Mouse (Mus musculus): Measurements from ENCODE around the gene Abca7. TPM values are rescaled to one million over a fixed set of nuclear protein-coding genes. Genes with fewer than 3 reads are reported as not detected.

The Abca7 gene
- polyA plus RNA-seq (2014; fragmentation: Nextera tagmentation; extraction: Ambion mirVana), result 3.7 and 4.1 TPM in 2 replicates

GRCm38 (mm10) chr10:79996272-79997033 lies at the start of gene Abca7:
Abca7 (plus strand) TSS chr10:79996494.
- Histone ChIP-seq H3K9ac (replicated peaks; ENCODE audit: low read length) (peak within 1 kb of the TSS; percentile 47), H3K9me3 (ENCODE audit: control insufficient read depth, low read length) (peaks cover 3% of the 10 kb centered on the region; the same call in 1 of the 2 replicates), H3K27me3 (ENCODE audit: control insufficient read depth, insufficient read depth, low read length) (peaks cover 13% of the 10 kb centered on the region; the same call in 1 of the 2 replicates), H3K4me3 (replicated peaks; ENCODE audit: low read depth, low read length) (peak within 1 kb of the TSS; percentile 39), H3K36me3 (ENCODE audit: control insufficient read depth, insufficient read depth, low read length) (no peaks in the 10 kb centered on the region), H3K27ac (replicated peaks; ENCODE audit: low read depth, low read length) (peak within 1 kb of the TSS; percentile 61), H3K4me1 (ENCODE audit: control insufficient read depth, insufficient read depth, low read length) (peaks cover 12% of the 10 kb centered on the region), H3K4me2 (ENCODE audit: low read length) (peak within 1 kb of the TSS; percentile 71)
- DNase-seq (peak; percentile 99), ATAC-seq (ENCODE audit: low FRiP score, low TSS enrichment) (peak; percentile 89)
- under 1% methylated on average over 34 of the region's 34 CpGs for WGBS

- Histone ChIP-seq H3K36me3 (ENCODE audit: control insufficient read depth, insufficient read depth, low read length) (peaks cover 33% of the 10 kb centered on the region), H3K9ac (replicated peaks; ENCODE audit: low read length) (0 out of 2 replicates have a peak overlapping the region, but pooled peaks have one; percentile 12), H3K4me1 (ENCODE audit: control insufficient read depth, insufficient read depth, low read length) (0 out of 2 replicates have a peak, but pooled peaks cover 6% of the 10 kb centered on the region), H3K4me2 (ENCODE audit: low read length) (no peak overlapping the region), H3K27ac (replicated peaks; ENCODE audit: low read depth, low read length) (no peak overlapping the region), H3K4me3 (replicated peaks; ENCODE audit: low read depth, low read length) (no peak overlapping the region), H3K9me3 (ENCODE audit: control insufficient read depth, low read length) (no peaks in the 10 kb centered on the region), H3K27me3 (ENCODE audit: control insufficient read depth, insufficient read depth, low read length) (no peaks in the 10 kb centered on the region)
- ATAC-seq (ENCODE audit: low FRiP score, low TSS enrichment) (no peak), DNase-seq (no peak)
- 25% methylated on average over 7 of the region's 7 CpGs for WGBS
Observed at GRCm38 (mm10) chr10:79946752-79947322, 49.5 kb upstream of the Abca7 start.

GRCm38 (mm10) chr10:79947502-79947901 lies 48.8 kb upstream of the Abca7 start:
- Histone ChIP-seq H3K36me3 (ENCODE audit: control insufficient read depth, insufficient read depth, low read length) (peaks cover 36% of the 10 kb centered on the region), H3K27ac (replicated peaks; ENCODE audit: low read depth, low read length) (no peak overlapping the region), H3K4me1 (ENCODE audit: control insufficient read depth, insufficient read depth, low read length) (0 out of 2 replicates have a peak, but pooled peaks cover 6% of the 10 kb centered on the region), H3K9ac (replicated peaks; ENCODE audit: low read length) (no peak overlapping the region), H3K9me3 (ENCODE audit: control insufficient read depth, low read length) (no peaks in the 10 kb centered on the region), H3K4me3 (replicated peaks; ENCODE audit: low read depth, low read length) (no peak overlapping the region), H3K27me3 (ENCODE audit: control insufficient read depth, insufficient read depth, low read length) (no peaks in the 10 kb centered on the region), H3K4me2 (ENCODE audit: low read length) (no peak overlapping the region)
- no peak for DNase-seq
- no peak for ATAC-seq (ENCODE audit: low FRiP score, low TSS enrichment)
- WGBS, result 88% methylated on average over 6 of the region's 6 CpGs

DNA sequence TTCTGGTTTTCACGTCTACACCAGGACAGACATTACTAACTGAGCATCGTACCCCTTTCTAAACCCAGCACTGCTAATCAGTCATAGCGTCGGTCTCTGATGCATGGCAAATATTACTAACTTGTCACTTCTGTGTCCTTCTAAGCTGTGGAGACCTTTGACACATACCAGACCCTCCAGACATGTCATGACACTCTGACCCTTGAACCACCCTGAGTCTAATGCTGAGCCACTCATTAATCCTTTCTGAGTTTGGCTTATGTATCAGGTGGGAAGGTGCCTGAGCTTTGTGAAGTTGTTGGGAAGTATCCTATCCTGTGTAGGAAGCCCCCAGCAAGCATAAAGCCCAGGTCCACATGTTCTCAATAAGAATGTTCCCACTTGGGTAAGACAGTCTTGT lies 46.4 kb upstream of the Abca7 start:
- no peak overlapping the region for H3K27ac ChIP-seq (replicated peaks; ENCODE audit: low read depth, low read length)
- no peak overlapping the region for H3K4me2 ChIP-seq (ENCODE audit: low read length)
- no peaks in the 10 kb centered on the region for H3K27me3 ChIP-seq (ENCODE audit: control insufficient read depth, insufficient read depth, low read length)
- 0 out of 2 replicates have a peak, but pooled peaks cover 6% of the 10 kb centered on the region for H3K4me1 ChIP-seq (ENCODE audit: control insufficient read depth, insufficient read depth, low read length)
- H3K9ac ChIP-seq (replicated peaks; ENCODE audit: low read length), result no peak overlapping the region
- ATAC-seq (ENCODE audit: low FRiP score, low TSS enrichment) (no peak), DNase-seq (no peak)
- peaks cover 46% of the 10 kb centered on the region for H3K36me3 ChIP-seq (ENCODE audit: control insufficient read depth, insufficient read depth, low read length)
- 94% methylated on average over 4 of the region's 4 CpGs for WGBS
- H3K4me3 ChIP-seq (replicated peaks; ENCODE audit: low read depth, low read length), result no peak overlapping the region
- H3K9me3 ChIP-seq (ENCODE audit: control insufficient read depth, low read length), result no peaks in the 10 kb centered on the region

DNA sequence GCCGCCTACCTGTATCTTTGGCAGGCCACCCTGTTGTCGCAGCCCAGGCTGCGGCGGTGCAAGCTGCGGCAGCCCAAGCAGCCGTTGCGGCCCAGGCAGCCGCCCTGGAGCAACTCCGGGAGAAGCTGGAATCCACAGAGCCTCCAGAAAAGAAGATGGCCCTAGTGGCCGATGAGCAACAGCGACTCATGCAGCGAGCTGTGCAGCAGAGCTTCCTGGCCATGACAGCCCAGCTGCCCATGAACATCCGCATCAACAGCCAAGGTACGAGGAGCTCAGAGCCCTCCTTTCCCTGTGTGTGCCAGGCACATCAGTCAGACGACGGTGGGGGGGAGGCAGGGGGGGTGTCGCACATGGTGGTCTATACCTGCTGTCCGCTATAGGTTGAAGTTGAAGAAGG lies 45.6 kb upstream of the Abca7 start:
- H3K9me3 ChIP-seq (ENCODE audit: control insufficient read depth, low read length), result no peaks in the 10 kb centered on the region
- WGBS, result 84% methylated on average over 18 of the region's 18 CpGs
- no peak overlapping the region for H3K9ac ChIP-seq (replicated peaks; ENCODE audit: low read length)
- H3K4me3 ChIP-seq (replicated peaks; ENCODE audit: low read depth, low read length), result no peak overlapping the region
- ATAC-seq (ENCODE audit: low FRiP score, low TSS enrichment) (no peak), DNase-seq (no peak)
- H3K27me3 ChIP-seq (ENCODE audit: control insufficient read depth, insufficient read depth, low read length), result no peaks in the 10 kb centered on the region
- no peak overlapping the region for H3K27ac ChIP-seq (replicated peaks; ENCODE audit: low read depth, low read length)
- H3K4me1 ChIP-seq (ENCODE audit: control insufficient read depth, insufficient read depth, low read length), result 0 out of 2 replicates have a peak, but pooled peaks cover 4% of the 10 kb centered on the region
- no peak overlapping the region for H3K4me2 ChIP-seq (ENCODE audit: low read length)
- H3K36me3 ChIP-seq (ENCODE audit: control insufficient read depth, insufficient read depth, low read length), result peaks cover 46% of the 10 kb centered on the region

DNA sequence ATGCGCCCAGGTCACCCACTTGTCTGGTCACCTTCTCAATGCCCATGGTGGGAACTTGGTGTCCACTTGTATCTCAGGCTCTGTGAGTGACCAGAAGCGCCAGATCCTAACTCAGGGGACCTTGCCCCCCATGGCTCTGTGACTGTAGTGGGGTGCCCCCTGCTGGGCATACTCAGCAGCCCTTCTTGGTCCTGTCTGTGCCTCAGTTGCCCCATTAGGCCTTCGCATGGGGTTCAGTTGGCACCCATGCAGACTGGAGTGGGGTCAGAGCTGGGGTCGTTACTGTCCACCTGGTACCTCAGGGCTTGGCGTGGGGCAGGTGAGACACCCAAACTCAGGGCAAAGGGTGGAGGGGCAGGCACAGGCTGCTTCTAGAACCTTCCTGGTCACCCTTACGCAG lies 42.3 kb upstream of the Abca7 start:
- H3K4me2 ChIP-seq (ENCODE audit: low read length), result no peak overlapping the region
- no peaks in the 10 kb centered on the region for H3K9me3 ChIP-seq (ENCODE audit: control insufficient read depth, low read length)
- H3K9ac ChIP-seq (replicated peaks; ENCODE audit: low read length), result no peak overlapping the region
- no peak overlapping the region for H3K4me3 ChIP-seq (replicated peaks; ENCODE audit: low read depth, low read length)
- H3K36me3 ChIP-seq (ENCODE audit: control insufficient read depth, insufficient read depth, low read length), result peaks cover 38% of the 10 kb centered on the region
- DNase-seq, result no peak
- H3K27ac ChIP-seq (replicated peaks; ENCODE audit: low read depth, low read length), result no peak overlapping the region
- WGBS, result 84% methylated on average over 6 of the region's 6 CpGs
- no peaks in the 10 kb centered on the region for H3K4me1 ChIP-seq (ENCODE audit: control insufficient read depth, insufficient read depth, low read length)
- ATAC-seq (ENCODE audit: low FRiP score, low TSS enrichment), result no peak
- no peaks in the 10 kb centered on the region; the same call in 1 of the 2 replicates for H3K27me3 ChIP-seq (ENCODE audit: control insufficient read depth, insufficient read depth, low read length)

- Histone ChIP-seq H3K9ac (replicated peaks; ENCODE audit: low read length) (no peak overlapping the region), H3K27me3 (ENCODE audit: control insufficient read depth, insufficient read depth, low read length) (no peaks in the 10 kb centered on the region; the same call in 1 of the 2 replicates), H3K4me3 (replicated peaks; ENCODE audit: low read depth, low read length) (no peak overlapping the region), H3K4me2 (ENCODE audit: low read length) (no peak overlapping the region), H3K9me3 (ENCODE audit: control insufficient read depth, low read length) (no peaks in the 10 kb centered on the region), H3K36me3 (ENCODE audit: control insufficient read depth, insufficient read depth, low read length) (peaks cover 24% of the 10 kb centered on the region), H3K27ac (replicated peaks; ENCODE audit: low read depth, low read length) (no peak overlapping the region), H3K4me1 (ENCODE audit: control insufficient read depth, insufficient read depth, low read length) (peaks cover 4% of the 10 kb centered on the region; the same call in 1 of the 2 replicates)
- no peak for ATAC-seq (ENCODE audit: low FRiP score, low TSS enrichment)
- DNase-seq, result no peak
- 78% methylated on average over 9 of the region's 9 CpGs for WGBS
Observed at GRCm38 (mm10) chr10:79955691-79956090, 40.6 kb upstream of the Abca7 start.

DNA sequence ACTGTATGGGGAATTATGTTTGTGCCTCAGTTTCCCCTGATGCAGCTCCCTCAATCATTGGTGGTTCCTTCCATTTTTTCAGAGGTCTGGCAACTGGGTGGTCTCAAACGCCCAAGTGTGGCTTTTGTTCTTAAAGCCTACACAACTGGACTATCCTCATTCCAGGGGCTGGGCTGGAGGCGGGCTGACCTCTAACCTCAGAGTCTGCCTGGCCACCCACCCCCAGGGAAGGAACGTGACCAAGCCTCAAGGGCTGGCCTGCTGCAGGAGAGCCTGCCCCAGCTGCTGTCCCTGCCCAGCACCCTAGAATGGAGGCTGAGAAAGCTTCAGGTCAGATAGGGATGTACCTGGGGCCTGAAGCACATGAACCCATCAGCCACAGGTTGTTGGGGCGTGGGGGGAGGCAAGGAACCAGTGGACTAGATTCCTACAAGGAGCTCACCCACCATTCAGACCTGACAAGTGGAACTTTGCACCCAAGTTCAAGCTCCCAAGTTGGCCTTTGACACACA lies 39.6 kb upstream of the Abca7 start:
- H3K27ac ChIP-seq (replicated peaks; ENCODE audit: low read depth, low read length), result no peak overlapping the region
- H3K4me2 ChIP-seq (ENCODE audit: low read length), result no peak overlapping the region
- H3K4me3 ChIP-seq (replicated peaks; ENCODE audit: low read depth, low read length), result no peak overlapping the region
- DNase-seq (no peak), ATAC-seq (ENCODE audit: low FRiP score, low TSS enrichment) (no peak)
- no peaks in the 10 kb centered on the region; the same call in 1 of the 2 replicates for H3K27me3 ChIP-seq (ENCODE audit: control insufficient read depth, insufficient read depth, low read length)
- peaks cover 6% of the 10 kb centered on the region; the same call in 1 of the 2 replicates for H3K4me1 ChIP-seq (ENCODE audit: control insufficient read depth, insufficient read depth, low read length)
- H3K9me3 ChIP-seq (ENCODE audit: control insufficient read depth, low read length), result no peaks in the 10 kb centered on the region
- H3K9ac ChIP-seq (replicated peaks; ENCODE audit: low read length), result no peak overlapping the region
- WGBS, result 17% methylated on average over 4 of the region's 4 CpGs
- peaks cover 14% of the 10 kb centered on the region for H3K36me3 ChIP-seq (ENCODE audit: control insufficient read depth, insufficient read depth, low read length)
